Mouse (Mus musculus) limb, embryonic 10.5 days (tissue): Measurements from ENCODE around the gene Olfm2. TPM values are rescaled to one million over a fixed set of nuclear protein-coding genes. Genes with fewer than 3 reads are reported as not detected.
"Not testable (repeated sequence)": the region's sequence is repeated elsewhere in the genome, so short reads cannot be mapped to it uniquely, and the experiment has no call there.

Source experiments
- DNase-seq: peaks from one replicate; pipeline ENCODE4 v3.0.0-alpha.2; 2017; ENCODE audit warnings: low spot score
- H3K27ac ChIP-seq: fragments of 300-500 bp; sonication (generic); 2 replicates; pipeline ENCODE4 v1.5.1; 2016; ENCODE audit warnings: mild to moderate bottlenecking
- H3K27me3 ChIP-seq: fragments of 300-500 bp; sonication (generic); 2 replicates; pipeline ENCODE4 v1.6.1; 2016; ENCODE audit warnings: low read depth, mild to moderate bottlenecking; ENCODE audit not compliant: poor library complexity, severe bottlenecking
- H3K36me3 ChIP-seq: fragments of 300-500 bp; sonication (generic); 2 replicates; pipeline ENCODE4 v1.6.1; 2016; ENCODE audit warnings: mild to moderate bottlenecking, moderate library complexity
- H3K4me1 ChIP-seq: fragments of 300-500 bp; sonication (generic); 2 replicates; pipeline ENCODE4 v1.6.1; 2016
- H3K4me3 ChIP-seq: fragments of 300-500 bp; sonication (generic); 2 replicates; pipeline ENCODE4 v1.5.1; 2016; ENCODE audit warnings: mild to moderate bottlenecking, moderate library complexity
- H3K9me3 ChIP-seq: fragments of 300-500 bp; sonication (generic); replicated peaks from 2 replicates; pipeline ENCODE4 v1.6.1; 2016; ENCODE audit warnings: mild to moderate bottlenecking
- WGBS: fragments of 180-500 bp; shearing (Covaris S2); methylation state at CpG from one replicate; pipeline ENCODE4 v1.1.7; 2016; 5-methylcytosine and 5-hydroxymethylcytosine counted together
- polyA plus RNA-seq: library from polyadenylated mRNA; unstranded; fragments of >200 nt; fragmentation: Nextera tagmentation; extraction: Ambion mirVana; gene quantifications from 2 replicates; pipeline ENCODE4 v1.2.1, GENCODE M21; 2016

Gene Olfm2
- polyA plus RNA-seq, 1 experiment from 2014 or later: 3.2 TPM

DNA sequence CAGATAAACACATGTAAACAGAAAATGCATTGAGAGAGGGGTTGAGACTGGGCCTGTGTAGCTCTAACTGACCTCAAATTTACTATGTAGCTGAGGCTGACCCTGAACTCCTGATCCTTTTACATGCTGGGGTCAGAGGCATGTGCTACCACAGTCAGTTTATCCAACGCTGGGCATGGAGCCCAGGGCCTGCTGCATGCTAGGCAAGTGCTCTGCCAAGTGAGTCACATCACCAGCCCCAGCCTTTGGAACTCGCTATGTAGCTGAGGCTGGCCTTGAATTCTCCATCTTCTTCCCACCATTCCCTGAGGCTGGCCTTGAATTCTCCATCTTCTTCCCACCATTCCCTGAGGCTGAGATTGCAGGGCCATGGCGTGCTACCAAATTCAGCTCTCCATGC is 35.7 kb downstream of the Olfm2 start:
- DNase-seq: no peak
- H3K4me3 ChIP-seq: no peak overlapping the region
- no peak overlapping the region for H3K27ac ChIP-seq
- no peaks in the 10 kb centered on the region for H3K9me3 ChIP-seq
- no peaks in the 10 kb centered on the region for H3K4me1 ChIP-seq
- no peaks in the 10 kb centered on the region for H3K27me3 ChIP-seq
- no peaks in the 10 kb centered on the region for H3K36me3 ChIP-seq
- WGBS: 84% methylated on average over 3 of the region's 3 CpGs

DNA sequence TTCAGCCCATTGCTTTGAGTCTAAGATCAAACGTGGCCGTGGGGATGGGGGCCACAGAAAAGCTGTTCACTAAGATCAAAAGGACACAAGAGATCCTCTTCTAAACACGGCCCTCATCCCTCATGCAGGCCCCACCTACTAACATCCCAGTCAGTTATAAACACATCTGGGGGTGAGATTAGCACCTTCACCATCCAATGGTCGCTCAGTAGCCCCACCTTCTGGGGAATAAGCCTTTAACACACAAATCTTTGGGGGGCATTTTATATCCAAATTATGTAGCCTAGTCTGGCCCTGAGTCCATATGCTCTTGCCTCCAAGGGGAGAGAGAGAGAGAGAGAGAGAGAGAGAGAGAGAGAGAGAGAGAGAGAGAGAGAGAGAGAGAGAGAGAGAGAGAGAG is 40.2 kb downstream of the Olfm2 start:
- no peak for DNase-seq
- Histone ChIP-seq H3K27me3 (no peaks in the 10 kb centered on the region), H3K36me3 (no peaks in the 10 kb centered on the region), H3K4me3 (no peak overlapping the region), H3K9me3 (no peaks in the 10 kb centered on the region), H3K27ac (no peak overlapping the region), H3K4me1 (no peaks in the 10 kb centered on the region)
- 19% methylated on average over 4 of the region's 4 CpGs for WGBS

DNA sequence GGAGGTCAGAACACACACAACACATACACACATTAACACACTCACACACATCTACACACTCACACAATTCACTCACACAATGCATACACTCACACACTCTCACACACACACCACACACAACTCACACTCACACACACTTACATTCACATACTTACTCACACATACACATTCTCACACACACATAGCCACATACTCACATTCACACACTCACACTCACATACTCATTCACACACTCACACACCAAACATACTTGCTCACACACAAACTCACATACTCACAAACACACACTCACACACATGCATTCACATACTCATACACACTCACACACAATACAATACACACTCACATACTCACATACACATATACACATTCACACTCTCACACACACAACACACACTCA is 40.7 kb downstream of the Olfm2 start:
- no peak for DNase-seq
- Histone ChIP-seq H3K9me3 (no peaks in the 10 kb centered on the region), H3K4me3 (no peak overlapping the region), H3K36me3 (no peaks in the 10 kb centered on the region), H3K27ac (no peak overlapping the region), H3K4me1 (no peaks in the 10 kb centered on the region), H3K27me3 (no peaks in the 10 kb centered on the region)

DNA sequence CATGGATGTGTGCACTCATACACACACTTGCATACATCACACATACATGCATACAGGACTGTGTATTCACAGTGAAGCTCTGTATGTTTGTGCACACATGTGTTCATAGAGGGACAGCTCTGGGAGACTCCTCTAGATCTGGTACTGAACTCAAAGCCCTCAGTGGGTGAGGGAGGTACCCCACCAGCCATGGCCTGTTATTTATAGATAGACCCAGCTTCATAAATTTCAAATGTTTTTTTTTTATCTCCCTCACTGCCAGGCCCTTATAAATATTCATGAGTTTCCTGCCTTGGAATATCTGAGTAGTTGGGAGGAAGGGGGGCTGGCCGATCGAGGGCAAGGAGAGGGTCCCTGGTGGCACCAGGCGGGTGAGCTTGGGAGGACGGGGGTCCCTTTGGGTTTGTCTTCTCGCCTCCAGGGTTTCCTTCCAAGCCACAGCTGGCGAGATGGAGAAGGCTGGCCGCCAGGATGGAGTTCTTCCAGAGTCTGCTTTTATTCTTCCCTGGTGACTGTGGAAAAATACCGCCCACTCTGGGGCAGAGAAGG is 42.2 kb downstream of the Olfm2 start:
- Histone ChIP-seq H3K4me1 (no peaks in the 10 kb centered on the region), H3K27ac (no peak overlapping the region), H3K9me3 (no peaks in the 10 kb centered on the region), H3K27me3 (no peaks in the 10 kb centered on the region), H3K36me3 (no peaks in the 10 kb centered on the region), H3K4me3 (no peak overlapping the region)
- DNase-seq: no peak
- WGBS: 80% methylated on average over 8 of the region's 8 CpGs

DNA sequence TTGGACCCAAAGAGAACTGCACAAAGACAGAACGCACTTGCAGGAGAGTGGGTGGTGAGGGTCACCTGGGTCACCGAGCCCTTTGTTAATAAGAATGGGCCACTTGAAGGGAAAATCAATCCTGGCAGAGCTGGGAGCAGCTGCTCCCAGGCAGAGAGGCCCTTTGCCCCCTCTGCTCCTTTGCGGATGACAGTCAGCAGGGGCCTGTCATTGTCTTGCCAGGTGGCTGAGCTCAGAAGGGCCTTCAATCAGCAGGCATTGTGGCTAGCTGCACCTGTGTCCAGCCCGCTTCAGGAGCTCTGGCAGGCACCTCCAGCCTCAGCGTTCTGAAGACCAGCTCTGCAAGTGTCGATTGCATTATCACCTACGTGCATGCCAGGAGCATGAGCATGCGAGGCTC is 48.7 kb downstream of the Olfm2 start:
- H3K4me1 ChIP-seq: peaks cover 10% of the 10 kb centered on the region
- 56% methylated on average over 8 of the region's 8 CpGs for WGBS
- peaks cover 41% of the 10 kb centered on the region for H3K27me3 ChIP-seq
- no peak for DNase-seq
- H3K27ac ChIP-seq: no peak overlapping the region
- no peaks in the 10 kb centered on the region for H3K36me3 ChIP-seq
- no peak overlapping the region for H3K4me3 ChIP-seq
- no peaks in the 10 kb centered on the region for H3K9me3 ChIP-seq

DNA sequence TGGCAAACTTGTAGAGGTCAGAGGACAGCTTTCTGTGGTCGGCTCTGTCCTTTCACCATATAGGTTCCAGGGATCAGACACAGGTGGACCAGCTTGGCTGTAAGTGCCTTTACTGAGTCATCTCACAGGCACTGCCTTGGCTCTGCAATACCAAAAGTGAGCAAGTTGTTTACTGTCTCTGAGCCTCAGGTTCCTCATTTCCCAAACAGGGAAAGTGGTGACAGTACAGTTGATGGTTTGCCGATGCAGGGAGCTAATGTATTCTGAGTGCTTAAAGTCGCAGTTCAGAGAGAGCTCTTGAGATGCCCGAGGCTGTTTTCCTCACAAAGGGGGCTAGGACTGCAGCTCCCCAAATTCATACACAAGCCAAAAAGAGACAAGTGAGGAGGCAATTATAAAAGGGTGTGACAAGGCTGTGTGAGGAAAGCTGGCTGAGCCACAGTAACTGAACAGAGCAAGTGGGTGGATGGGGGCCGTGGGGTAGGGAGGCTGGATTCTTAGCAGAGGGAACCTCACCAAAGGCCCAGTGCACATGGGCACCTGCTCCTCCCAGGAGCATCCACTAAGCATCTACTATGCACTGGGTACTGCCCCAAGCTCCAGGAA is 49.9 kb downstream of the Olfm2 start:
- Histone ChIP-seq H3K36me3 (no peaks in the 10 kb centered on the region), H3K4me3 (no peak overlapping the region), H3K27me3 (peaks cover 41% of the 10 kb centered on the region), H3K9me3 (no peaks in the 10 kb centered on the region), H3K27ac (no peak overlapping the region), H3K4me1 (peaks cover 10% of the 10 kb centered on the region)
- DNase-seq: no peak
- WGBS: 78% methylated on average over 5 of the region's 5 CpGs

DNA sequence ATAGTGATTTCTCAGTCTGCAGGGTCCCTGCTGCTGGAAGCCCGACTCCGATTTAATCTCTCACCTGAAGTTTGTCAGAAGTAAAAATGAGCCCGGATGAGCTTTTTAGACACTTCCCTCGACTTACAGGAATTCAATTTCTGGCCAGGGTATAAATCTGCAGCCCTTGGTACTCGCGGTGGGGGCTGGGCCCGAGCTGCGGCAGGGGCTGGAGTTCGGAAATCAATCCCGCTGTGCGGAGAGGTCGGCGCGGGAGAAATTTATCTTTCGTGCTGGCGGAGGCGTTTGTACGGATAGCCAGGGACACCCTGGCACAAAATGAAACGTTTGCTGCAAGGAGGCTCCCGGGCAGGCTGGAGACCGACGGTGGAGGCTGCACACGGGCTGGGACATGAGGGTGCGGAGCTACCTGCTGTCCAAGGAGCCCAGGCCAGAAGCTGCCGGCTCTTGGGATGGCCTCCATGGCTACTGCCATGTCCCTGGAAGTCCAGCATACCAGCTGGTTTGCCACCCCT is 51.4 kb downstream of the Olfm2 start:
- peak overlapping the region; percentile 48 for H3K4me3 ChIP-seq
- WGBS: 5% methylated on average over 25 of the region's 25 CpGs
- peaks cover 41% of the 10 kb centered on the region for H3K27me3 ChIP-seq
- no peak overlapping the region for H3K27ac ChIP-seq
- DNase-seq: peak; percentile 37
- H3K36me3 ChIP-seq: no peaks in the 10 kb centered on the region
- H3K4me1 ChIP-seq: peaks cover 13% of the 10 kb centered on the region
- no peaks in the 10 kb centered on the region for H3K9me3 ChIP-seq

DNA sequence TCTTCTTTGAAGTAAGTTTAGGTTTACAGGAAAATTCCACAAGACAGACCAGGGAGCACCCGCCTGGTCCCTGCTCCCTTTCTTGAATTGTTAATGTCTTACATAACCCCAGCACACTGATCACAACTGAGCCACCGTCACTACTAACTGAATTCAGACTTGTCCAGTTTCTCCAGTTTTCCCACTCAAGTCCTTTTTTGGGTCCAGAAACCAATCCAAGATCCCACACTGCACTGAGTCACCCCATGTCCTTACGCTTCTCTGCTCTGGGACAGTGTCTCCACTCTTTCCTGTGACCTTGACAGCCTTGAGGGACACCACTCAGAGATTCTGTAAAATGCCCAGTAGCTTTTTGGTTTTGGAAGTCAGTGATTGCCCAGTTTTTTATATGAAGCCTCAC is 53.3 kb downstream of the Olfm2 start:
- 89% methylated on average over 3 of the region's 3 CpGs for WGBS
- H3K36me3 ChIP-seq: no peaks in the 10 kb centered on the region
- H3K9me3 ChIP-seq: no peaks in the 10 kb centered on the region
- no peak for DNase-seq
- no peak overlapping the region for H3K4me3 ChIP-seq
- no peak overlapping the region for H3K27ac ChIP-seq
- H3K4me1 ChIP-seq: peaks cover 17% of the 10 kb centered on the region
- peaks cover 41% of the 10 kb centered on the region for H3K27me3 ChIP-seq

DNA sequence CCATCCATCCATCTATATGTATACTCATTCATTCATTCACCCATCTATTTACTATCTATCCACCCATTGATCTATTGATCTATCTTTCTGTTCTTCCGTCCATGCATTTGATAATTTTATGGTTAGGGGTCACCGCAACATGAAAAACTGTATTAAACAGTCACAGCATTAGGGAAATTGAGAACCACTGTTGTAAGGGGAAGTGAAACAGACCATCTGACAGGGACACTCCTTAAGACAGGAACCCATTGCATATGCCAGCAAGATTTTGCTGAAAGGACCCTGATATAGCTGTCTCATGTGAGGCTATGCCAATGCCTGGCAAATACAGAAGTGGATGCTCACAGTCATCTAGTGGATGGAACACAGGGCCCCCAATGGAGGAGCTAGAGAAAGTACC is 55.7 kb downstream of the Olfm2 start:
- DNase-seq, H3K4me3 ChIP-seq, H3K36me3 ChIP-seq, H3K27ac ChIP-seq, H3K9me3 ChIP-seq: not testable (repeated sequence)
- WGBS: 94% methylated on average over 2 of the region's 2 CpGs
- H3K27me3 ChIP-seq: peaks cover 24% of the 10 kb centered on the region
- peaks cover 17% of the 10 kb centered on the region for H3K4me1 ChIP-seq

DNA sequence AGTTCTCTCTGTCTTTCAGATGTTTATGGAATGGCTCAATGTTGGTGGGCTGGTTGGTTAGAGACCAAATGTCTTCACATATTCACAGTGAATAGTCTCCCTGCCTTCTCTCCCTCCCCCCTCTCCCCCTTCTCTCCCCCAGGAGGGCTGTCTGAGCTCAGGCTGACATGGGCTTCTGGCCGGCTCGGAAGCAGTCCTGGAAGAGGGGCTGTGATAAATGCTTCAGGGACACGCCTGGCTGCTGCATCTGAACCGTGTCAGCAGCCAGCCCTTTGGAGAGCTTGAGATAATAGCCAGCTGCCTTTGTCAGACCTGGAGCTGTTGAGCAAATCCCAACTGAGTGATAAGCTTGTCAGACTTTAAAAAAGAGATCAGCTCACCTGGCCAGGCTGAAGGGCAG is 56.2 kb downstream of the Olfm2 start:
- 6% methylated on average over 4 of the region's 4 CpGs for WGBS
- no peak overlapping the region for H3K4me3 ChIP-seq

DNA sequence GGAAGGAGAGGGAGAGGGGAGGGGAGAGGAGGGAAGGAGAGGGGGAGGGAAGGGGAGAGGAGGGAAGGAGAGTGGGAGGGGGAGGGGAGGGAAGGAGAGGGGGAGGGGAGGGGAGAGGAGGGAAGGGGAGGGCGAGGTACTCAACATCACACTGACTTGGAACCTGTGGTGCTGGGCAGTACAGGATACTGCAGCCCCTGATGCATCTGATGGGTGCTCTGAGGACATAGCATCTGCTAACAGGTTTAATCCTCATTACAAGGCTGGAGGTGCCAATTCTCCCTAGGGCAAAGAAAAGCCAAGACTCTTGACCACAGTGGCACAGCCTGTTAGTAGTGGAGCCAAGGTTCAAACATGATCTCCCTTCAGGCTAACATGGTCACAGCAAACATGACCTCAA is 56.7 kb downstream of the Olfm2 start:
- no peak overlapping the region for H3K27ac ChIP-seq
- H3K27me3 ChIP-seq: peaks cover 14% of the 10 kb centered on the region
- H3K4me1 ChIP-seq: peaks cover 8% of the 10 kb centered on the region

More for the DNA sequence above, 56.2 kb downstream of the Olfm2 start:
- no peak for DNase-seq
- Histone ChIP-seq H3K9me3 (no peaks in the 10 kb centered on the region), H3K27ac (no peak overlapping the region), H3K27me3 (peaks cover 19% of the 10 kb centered on the region), H3K4me1 (peaks cover 13% of the 10 kb centered on the region), H3K36me3 (no peaks in the 10 kb centered on the region)

DNA sequence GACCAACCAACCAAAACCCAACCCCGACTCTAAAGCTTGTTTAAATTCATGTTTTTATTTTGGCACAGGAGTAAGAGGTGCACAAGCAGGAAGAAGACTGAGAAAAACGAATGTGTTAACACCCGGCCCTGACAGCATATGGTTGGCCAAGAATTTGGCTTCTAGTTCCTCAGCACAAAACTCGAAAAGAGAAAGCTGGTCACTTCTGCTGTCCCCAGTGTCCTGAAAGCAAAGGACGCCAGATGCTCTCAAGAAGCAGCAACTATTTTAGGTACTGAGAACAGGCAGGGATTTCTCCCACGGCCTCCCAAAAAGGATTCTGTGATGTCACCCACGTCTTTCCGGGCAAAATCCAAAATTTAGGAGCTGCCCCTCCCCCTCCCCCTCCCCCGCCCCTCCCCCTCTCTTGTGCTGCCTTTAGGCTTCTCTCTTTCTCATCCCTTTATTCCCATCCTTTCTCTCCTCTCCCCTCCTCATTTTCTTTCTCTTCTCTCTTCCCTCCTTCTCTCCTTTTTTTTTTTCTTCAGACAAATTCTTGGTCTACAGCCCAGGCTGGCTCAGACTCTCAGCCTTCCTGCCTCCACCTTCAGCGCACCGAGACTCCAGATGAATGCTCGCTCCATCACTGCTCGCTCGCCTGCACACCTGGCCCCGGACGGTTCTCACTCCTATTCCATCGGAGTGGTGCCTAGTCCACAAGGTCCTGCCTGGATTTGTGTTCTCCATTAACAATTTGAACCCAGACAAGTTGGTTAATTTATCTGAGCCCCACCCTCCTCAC is 60.9 kb downstream of the Olfm2 start:
- H3K36me3 ChIP-seq: no peaks in the 10 kb centered on the region
- H3K27me3 ChIP-seq: no peaks in the 10 kb centered on the region
- WGBS: 61% methylated on average over 16 of the region's 17 CpGs
- no peak for DNase-seq
- 0 out of 2 replicates have a peak, but pooled peaks cover 7% of the 10 kb centered on the region for H3K4me1 ChIP-seq
- no peak overlapping the region for H3K4me3 ChIP-seq
- no peak overlapping the region for H3K27ac ChIP-seq
- no peaks in the 10 kb centered on the region for H3K9me3 ChIP-seq

More for the DNA sequence above, 56.7 kb downstream of the Olfm2 start:
- no peaks in the 10 kb centered on the region for H3K36me3 ChIP-seq
- H3K9me3 ChIP-seq: no peaks in the 10 kb centered on the region
- no peak overlapping the region for H3K4me3 ChIP-seq
- 43% methylated on average over 1 of the region's 1 CpGs for WGBS
- DNase-seq: no peak

DNA sequence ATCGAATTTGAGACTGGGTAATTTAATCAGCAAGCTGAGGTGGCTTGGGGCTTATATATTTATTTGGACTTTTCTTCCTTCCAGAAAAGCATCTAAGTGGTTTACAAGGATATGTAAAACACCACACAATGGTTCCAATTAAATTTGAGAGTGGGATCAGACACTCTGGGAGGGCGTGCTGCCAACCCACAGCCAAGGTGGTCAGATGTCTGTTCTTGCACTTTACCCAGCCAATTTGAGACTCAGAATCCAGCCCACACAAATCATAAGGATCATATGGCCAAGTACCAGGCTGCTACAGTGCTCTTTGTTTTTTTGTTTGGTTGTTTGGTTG is 63.8 kb downstream of the Olfm2 start:
- Histone ChIP-seq H3K27ac (no peak overlapping the region), H3K4me1 (no peaks in the 10 kb centered on the region), H3K4me3 (no peak overlapping the region), H3K27me3 (no peaks in the 10 kb centered on the region), H3K36me3 (no peaks in the 10 kb centered on the region), H3K9me3 (no peaks in the 10 kb centered on the region)
- WGBS: 67% methylated on average over 2 of the region's 2 CpGs
- no peak for DNase-seq
